9 mouse cellular contexts compared by ENCODE assay signal in the genomic region with DNA sequence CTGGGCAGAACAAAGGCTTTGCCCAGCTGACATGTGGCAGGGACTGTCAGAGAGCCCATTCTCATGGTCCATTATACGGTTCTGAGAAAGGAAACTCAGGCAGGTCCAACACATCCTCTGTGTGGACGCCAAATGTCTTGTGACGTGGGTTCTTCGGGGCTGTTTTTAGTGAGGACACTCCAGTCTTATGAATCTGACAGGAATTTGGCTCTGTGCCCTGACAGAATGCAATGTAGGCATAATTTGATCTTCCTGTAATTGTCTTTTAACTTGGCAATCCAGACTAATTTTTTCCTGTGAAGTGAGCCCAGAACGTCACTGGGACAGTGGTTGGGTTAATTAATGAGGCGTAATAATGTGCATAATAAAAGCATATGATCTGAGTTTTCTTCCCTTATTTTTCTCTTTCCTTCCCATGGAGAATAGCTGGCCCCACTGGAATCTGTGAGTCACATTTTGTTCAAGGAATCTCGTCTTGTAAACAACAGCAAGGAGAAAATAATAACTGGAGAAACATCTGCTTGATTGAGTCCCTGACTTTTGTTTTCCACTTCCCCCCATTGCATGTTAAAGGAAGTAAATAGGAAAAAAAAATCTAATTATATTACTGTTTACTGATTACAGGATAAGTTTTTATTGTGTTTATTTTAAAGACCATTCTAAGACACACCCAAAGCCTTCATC.
A peak's percentile ranks its signal among the peaks of the same experiment; 100 is the strongest.
DNase-seq lines count a peak whose midpoint lies in the region; ATAC-seq lines count a peak whose summit lies in the region.
"Had no signal": no experiment of that assay in that cellular context is flagged by ENCODE, and none has a peak within 500 bp of the region (broad histone marks: within the 10 kb centered on the region; RNA-seq: fewer than 3 reads in every experiment).

No protein-coding gene starts in this region.

- no peak overlapping the region for H3K4me3 ChIP-seq in forebrain, embryonic 13.5 days
- H3K4me3 ChIP-seq in forebrain, embryonic 10.5 days: no peak overlapping the region
- H3K4me3 ChIP-seq: neural tube, embryonic 13.5 days had no signal

- no peak for DNase-seq in forebrain, embryonic 10.5 days (ENCODE audit: extremely low spot score, low spot score)
- DNase-seq in MN1 (ENCODE audit: low spot score): peak; percentile 80
- peak; percentile 60 for DNase-seq in gastrocnemius, postnatal 25 days
- peak; percentile 84 for DNase-seq in kidney, postnatal 10 days
- DNase-seq in urinary bladder, postnatal 4 days (ENCODE audit: low spot score in 2 of 2): no peak
- DNase-seq in ovary, adult 18-20 months (ENCODE audit: low spot score): no peak

- no peaks in the 10 kb centered on the region for H3K9me3 ChIP-seq in forebrain, embryonic 13.5 days (replicated peaks)
- no peaks in the 10 kb centered on the region for H3K9me3 ChIP-seq in forebrain, embryonic 10.5 days
- H3K9me3 ChIP-seq: neural tube, embryonic 13.5 days had no signal

- no peaks in the 10 kb centered on the region for H3K4me1 ChIP-seq in forebrain, embryonic 13.5 days
- H3K4me1 ChIP-seq in forebrain, embryonic 10.5 days: no peaks in the 10 kb centered on the region

- no peak overlapping the region for H3K9ac ChIP-seq in forebrain, embryonic 13.5 days
- H3K9ac ChIP-seq: neural tube, embryonic 13.5 days had no signal

- H3K36me3 ChIP-seq in forebrain, embryonic 13.5 days (ENCODE audit: poor library complexity, severe bottlenecking): no peaks in the 10 kb centered on the region
- H3K36me3 ChIP-seq in forebrain, embryonic 10.5 days (replicated peaks): no peaks in the 10 kb centered on the region
- H3K36me3 ChIP-seq: neural tube, embryonic 13.5 days had no signal

- WGBS in forebrain, embryonic 13.5 days: 47% methylated on average over 7 of the region's 7 CpGs
- 85% methylated on average over 7 of the region's 7 CpGs for WGBS in forebrain, embryonic 10.5 days

- H3K4me2 ChIP-seq in forebrain, embryonic 13.5 days: no peak overlapping the region
- H3K4me2 ChIP-seq: neural tube, embryonic 13.5 days had no signal

- ATAC-seq in forebrain, embryonic 13.5 days: peak; percentile 36; the same call in 1 of the 2 replicates
- no peak for ATAC-seq in CD4-positive, CD25-positive, alpha-beta regulatory T cell, adult 4 months

- H3K27ac ChIP-seq in forebrain, embryonic 13.5 days: no peak overlapping the region
- H3K27ac ChIP-seq in forebrain, embryonic 10.5 days: no peak overlapping the region
- H3K27ac ChIP-seq: neural tube, embryonic 13.5 days had no signal

- H3K27me3 ChIP-seq in forebrain, embryonic 13.5 days: no peaks in the 10 kb centered on the region
- H3K27me3 ChIP-seq in forebrain, embryonic 10.5 days (ENCODE audit: poor library complexity, severe bottlenecking): no peaks in the 10 kb centered on the region
- H3K27me3 ChIP-seq: neural tube, embryonic 13.5 days had no signal

Comparison
In these comparisons a context has a peak if more than half of its experiments do, and no peak if none do; other contexts are left out.
1. DNase-seq: peak in MN1 (single experiment), gastrocnemius, postnatal 25 days (single experiment) and kidney, postnatal 10 days (single experiment); none in forebrain, embryonic 10.5 days (single experiment), urinary bladder, postnatal 4 days (0 of 2) and ovary, adult 18-20 months (single experiment).